Mouse (Mus musculus): ENCODE data around the gene Abca7. TPM values are rescaled to one million over a fixed set of nuclear protein-coding genes. Genes with fewer than 3 reads are reported as not detected.

The Abca7 gene
- polyA plus RNA-seq, 1 experiment from 2014 or later, result 3.0 TPM

Other genes with a start within 250 kb of the Abca7 start
- gene Polrmt, start 249.9 kb upstream of the Abca7 start, polyA plus RNA-seq (2015; fragmentation: Nextera tagmentation; extraction: Ambion mirVana), result 37.8 and 45.5 TPM in 2 replicates
- 0.09 and 0.28 TPM in 2 replicates for gene Fgf22, start 241.4 kb upstream of the Abca7 start, polyA plus RNA-seq (2015; fragmentation: Nextera tagmentation; extraction: Ambion mirVana)
- 89.8 and 91.6 TPM in 2 replicates for gene Rnf126, start 229.5 kb upstream of the Abca7 start, polyA plus RNA-seq (2015; fragmentation: Nextera tagmentation; extraction: Ambion mirVana)
- gene Fstl3, start 219.2 kb upstream of the Abca7 start, polyA plus RNA-seq (2015; fragmentation: Nextera tagmentation; extraction: Ambion mirVana), result 14.0 and 16.1 TPM in 2 replicates
- gene Prss57, start 205.5 kb upstream of the Abca7 start, polyA plus RNA-seq (2015; fragmentation: Nextera tagmentation; extraction: Ambion mirVana), result 0.09 TPM in 1 of 2 replicates, not detected in the other
- 48.1 and 48.5 TPM in 2 replicates for gene Palm, start 202.9 kb upstream of the Abca7 start, polyA plus RNA-seq (2015; fragmentation: Nextera tagmentation; extraction: Ambion mirVana)
- 141 and 154 TPM in 2 replicates for gene Misp, start 175.5 kb upstream of the Abca7 start, polyA plus RNA-seq (2015; fragmentation: Nextera tagmentation; extraction: Ambion mirVana)
- 307 and 314 TPM in 2 replicates for gene Ptbp1, start 142.1 kb upstream of the Abca7 start, polyA plus RNA-seq (2015; fragmentation: Nextera tagmentation; extraction: Ambion mirVana)
- gene Prtn3, start 122.0 kb upstream of the Abca7 start, polyA plus RNA-seq (2015; fragmentation: Nextera tagmentation; extraction: Ambion mirVana), result 3.7 and 3.9 TPM in 2 replicates
- 31.3 and 32.7 TPM in 2 replicates for gene Plppr3, start 121.9 kb upstream of the Abca7 start, polyA plus RNA-seq (2015; fragmentation: Nextera tagmentation; extraction: Ambion mirVana)
- gene Elane, start 110.2 kb upstream of the Abca7 start, polyA plus RNA-seq (2015; fragmentation: Nextera tagmentation; extraction: Ambion mirVana), result 1.1 and 2.6 TPM in 2 replicates
- gene Cfd, start 105.6 kb upstream of the Abca7 start, polyA plus RNA-seq (2015; fragmentation: Nextera tagmentation; extraction: Ambion mirVana), result not detected in 2 replicates
- 37.3 and 39.8 TPM in 2 replicates for gene Med16, start 87.6 kb upstream of the Abca7 start, polyA plus RNA-seq (2015; fragmentation: Nextera tagmentation; extraction: Ambion mirVana)
- 17.7 TPM in 1 of 2 replicates, not detected in the other for gene Gm26602, start 85.6 kb upstream of the Abca7 start, polyA plus RNA-seq (2015; fragmentation: Nextera tagmentation; extraction: Ambion mirVana)
- 0.52 and 1.1 TPM in 2 replicates for gene Kiss1r, start 79.5 kb upstream of the Abca7 start, polyA plus RNA-seq (2015; fragmentation: Nextera tagmentation; extraction: Ambion mirVana)
- gene R3hdm4, start 75.3 kb upstream of the Abca7 start, polyA plus RNA-seq (2015; fragmentation: Nextera tagmentation; extraction: Ambion mirVana), result 108 and 116 TPM in 2 replicates
- 18.7 and 19.0 TPM in 2 replicates for gene Arid3a, start 69.5 kb upstream of the Abca7 start, polyA plus RNA-seq (2015; fragmentation: Nextera tagmentation; extraction: Ambion mirVana)
- gene Wdr18, start 36.3 kb upstream of the Abca7 start, polyA plus RNA-seq (2015; fragmentation: Nextera tagmentation; extraction: Ambion mirVana), result 90.3 and 94.8 TPM in 2 replicates
- gene Grin3b, start 25.8 kb upstream of the Abca7 start, polyA plus RNA-seq (2015; fragmentation: Nextera tagmentation; extraction: Ambion mirVana), result 0.11 TPM in 2 replicates
- 18.1 and 19.6 TPM in 2 replicates for gene Tmem259, start 12.2 kb upstream of the Abca7 start, polyA plus RNA-seq (2015; fragmentation: Nextera tagmentation; extraction: Ambion mirVana)
- 239 and 242 TPM in 2 replicates for gene Cnn2, start 7.9 kb upstream of the Abca7 start, polyA plus RNA-seq (2015; fragmentation: Nextera tagmentation; extraction: Ambion mirVana)
- gene Arhgap45, start 20.2 kb downstream of the Abca7 start, polyA plus RNA-seq (2015; fragmentation: Nextera tagmentation; extraction: Ambion mirVana), result 6.3 and 6.5 TPM in 2 replicates
- 206 and 218 TPM in 2 replicates for gene Polr2e, start 43.3 kb downstream of the Abca7 start, polyA plus RNA-seq (2015; fragmentation: Nextera tagmentation; extraction: Ambion mirVana)
- 712 and 771 TPM in 2 replicates for gene Gpx4, start 50.7 kb downstream of the Abca7 start, polyA plus RNA-seq (2015; fragmentation: Nextera tagmentation; extraction: Ambion mirVana)
- 12.8 and 14.0 TPM in 2 replicates for gene Sbno2, start 109.1 kb downstream of the Abca7 start, polyA plus RNA-seq (2015; fragmentation: Nextera tagmentation; extraction: Ambion mirVana)
- gene Stk11, start 119.3 kb downstream of the Abca7 start, polyA plus RNA-seq (2015; fragmentation: Nextera tagmentation; extraction: Ambion mirVana), result 14.4 and 21.2 TPM in 2 replicates
- 701 and 737 TPM in 2 replicates for gene Atp5d, start 142.1 kb downstream of the Abca7 start, polyA plus RNA-seq (2015; fragmentation: Nextera tagmentation; extraction: Ambion mirVana)
- gene Cbarp, start 144.3 kb downstream of the Abca7 start, polyA plus RNA-seq (2015; fragmentation: Nextera tagmentation; extraction: Ambion mirVana), result 4.8 and 5.1 TPM in 2 replicates
- gene Midn, start 151.8 kb downstream of the Abca7 start, polyA plus RNA-seq (2015; fragmentation: Nextera tagmentation; extraction: Ambion mirVana), result 14.1 and 16.1 TPM in 2 replicates
- 69.4 and 83.9 TPM in 2 replicates for gene Cirbp, start 169.5 kb downstream of the Abca7 start, polyA plus RNA-seq (2015; fragmentation: Nextera tagmentation; extraction: Ambion mirVana)
- 22.9 and 25.1 TPM in 2 replicates for gene 1600002K03Rik, start 176.4 kb downstream of the Abca7 start, polyA plus RNA-seq (2015; fragmentation: Nextera tagmentation; extraction: Ambion mirVana)
- 13.6 and 15.0 TPM in 2 replicates for gene Efna2, start 183.0 kb downstream of the Abca7 start, polyA plus RNA-seq (2015; fragmentation: Nextera tagmentation; extraction: Ambion mirVana)
- 53.0 and 55.2 TPM in 2 replicates for gene Mum1, start 229.9 kb downstream of the Abca7 start, polyA plus RNA-seq (2015; fragmentation: Nextera tagmentation; extraction: Ambion mirVana)

Measured in intestine, embryonic 15.5 days (tissue).